Mouse (Mus musculus): Measurements from ENCODE around the gene Wipf2. TPM values are rescaled to one million over a fixed set of nuclear protein-coding genes. Genes with fewer than 3 reads are reported as not detected.

Gene Wipf2
- polyA plus RNA-seq, 1 experiment from 2014 or later, result 3.9 TPM

Other genes with a start within 250 kb of the Wipf2 start
- 1.4 and 2.1 TPM in 2 replicates for gene Gm12355, start 238.0 kb upstream of the Wipf2 start, polyA plus RNA-seq (2016; fragmentation: Nextera tagmentation; extraction: Ambion mirVana)
- gene Gsdma3, start 237.3 kb upstream of the Wipf2 start, polyA plus RNA-seq (2016; fragmentation: Nextera tagmentation; extraction: Ambion mirVana), result not detected in 2 replicates
- gene Gsdma2, start 216.9 kb upstream of the Wipf2 start, polyA plus RNA-seq (2016; fragmentation: Nextera tagmentation; extraction: Ambion mirVana), result not detected in 2 replicates
- gene Gsdma, start 199.3 kb upstream of the Wipf2 start, polyA plus RNA-seq (2016; fragmentation: Nextera tagmentation; extraction: Ambion mirVana), result not detected in 2 replicates
- 246 and 258 TPM in 2 replicates for gene Psmd3, start 181.1 kb upstream of the Wipf2 start, polyA plus RNA-seq (2016; fragmentation: Nextera tagmentation; extraction: Ambion mirVana)
- gene Csf3, start 162.4 kb upstream of the Wipf2 start, polyA plus RNA-seq (2016; fragmentation: Nextera tagmentation; extraction: Ambion mirVana), result not detected in 2 replicates
- 74.1 and 82.2 TPM in 2 replicates for gene Med24, start 134.2 kb upstream of the Wipf2 start, polyA plus RNA-seq (2016; fragmentation: Nextera tagmentation; extraction: Ambion mirVana)
- gene Thra, start 123.0 kb upstream of the Wipf2 start, polyA plus RNA-seq (2016; fragmentation: Nextera tagmentation; extraction: Ambion mirVana), result 9.5 and 15.6 TPM in 2 replicates
- 1.4 TPM in 2 replicates for gene Nr1d1, start 88.3 kb upstream of the Wipf2 start, polyA plus RNA-seq (2016; fragmentation: Nextera tagmentation; extraction: Ambion mirVana)
- gene Msl1, start 68.1 kb upstream of the Wipf2 start, polyA plus RNA-seq (2016; fragmentation: Nextera tagmentation; extraction: Ambion mirVana), result 22.9 and 24.3 TPM in 2 replicates
- 49.0 and 55.7 TPM in 2 replicates for gene Casc3, start 58.7 kb upstream of the Wipf2 start, polyA plus RNA-seq (2016; fragmentation: Nextera tagmentation; extraction: Ambion mirVana)
- gene Rapgefl1, start 26.9 kb upstream of the Wipf2 start, polyA plus RNA-seq (2016; fragmentation: Nextera tagmentation; extraction: Ambion mirVana), result 1.3 TPM in 2 replicates
- 53.3 and 67.8 TPM in 2 replicates for gene Cdc6, start 44.2 kb downstream of the Wipf2 start, polyA plus RNA-seq (2016; fragmentation: Nextera tagmentation; extraction: Ambion mirVana)
- gene Rara, start 64.2 kb downstream of the Wipf2 start, polyA plus RNA-seq (2016; fragmentation: Nextera tagmentation; extraction: Ambion mirVana), result 15.5 and 16.1 TPM in 2 replicates
- 0.16 TPM in 1 of 2 replicates, not detected in the other for gene Gjd3, start 119.4 kb downstream of the Wipf2 start, polyA plus RNA-seq (2016; fragmentation: Nextera tagmentation; extraction: Ambion mirVana)
- gene Top2a, start 160.6 kb downstream of the Wipf2 start, polyA plus RNA-seq (2016; fragmentation: Nextera tagmentation; extraction: Ambion mirVana), result 357 and 364 TPM in 2 replicates
- 290 and 322 TPM in 2 replicates for gene Igfbp4, start 177.6 kb downstream of the Wipf2 start, polyA plus RNA-seq (2016; fragmentation: Nextera tagmentation; extraction: Ambion mirVana)
- gene Tns4, start 225.7 kb downstream of the Wipf2 start, polyA plus RNA-seq (2016; fragmentation: Nextera tagmentation; extraction: Ambion mirVana), result 0.55 and 0.84 TPM in 2 replicates

Measured in midbrain, embryonic 10.5 days (tissue).